Mouse (Mus musculus) testis, adult 2 months (tissue): ENCODE measurements around the gene Kcnq1. TPM values are rescaled to one million over a fixed set of nuclear protein-coding genes. Genes with fewer than 3 reads are reported as not detected.

Experiments
- H3K27ac ChIP-seq: fragments of 200-500 bp; 2 replicates; pipeline ENCODE4 v1.5.1; 2012; ENCODE audit warnings: low read depth, low read length; ENCODE audit not compliant: control insufficient read depth, insufficient read depth
- H3K27me3 ChIP-seq: fragments of 200-500 bp; 2 replicates; pipeline ENCODE4 v1.6.1; 2012; ENCODE audit warnings: mild to moderate bottlenecking, low read length, moderate library complexity; ENCODE audit not compliant: control insufficient read depth, insufficient read depth
- H3K36me3 ChIP-seq: fragments of 200-500 bp; 2 replicates; pipeline ENCODE4 v1.6.1; 2012; ENCODE audit warnings: mild to moderate bottlenecking, low read length; ENCODE audit not compliant: control insufficient read depth, insufficient read depth
- H3K4me1 ChIP-seq: fragments of 200-500 bp; 2 replicates; pipeline ENCODE4 v1.6.1; 2012; ENCODE audit warnings: low read length; ENCODE audit not compliant: control insufficient read depth, insufficient read depth
- H3K4me3 ChIP-seq: fragments of 200-500 bp; 2 replicates; pipeline ENCODE4 v1.5.1; 2012; ENCODE audit warnings: low read depth, mild to moderate bottlenecking, low read length, moderate library complexity, mixed read lengths; ENCODE audit not compliant: control insufficient read depth
- CTCF ChIP-seq: fragments of 200-500 bp; IDR thresholded peaks from 2 replicates; pipeline ENCODE4 v1.5.1; 2012; ENCODE audit warnings: low read depth, mild to moderate bottlenecking, inconsistent platforms, low read length, moderate library complexity; ENCODE audit not compliant: control insufficient read depth, insufficient read depth, insufficient replicate concordance
- POLR2A ChIP-seq: fragments of 200-500 bp; IDR thresholded peaks from 2 replicates; pipeline ENCODE4 v1.6.1; 2012; ENCODE audit warnings: low read depth, mild to moderate bottlenecking, inconsistent platforms, low read length, moderate library complexity; ENCODE audit not compliant: control insufficient read depth
- polyA plus RNA-seq: library from polyadenylated mRNA; depleted of rRNA; stranded (reverse); fragments of >200 nt; gene quantifications from 2 replicates; pipeline ENCODE4 v1.2.3, GENCODE M21; 2012

The Kcnq1 gene
- polyA plus RNA-seq, 1 experiment = 1.6 TPM

GRCm38 (mm10) chr7:143108996-143109660 is 3.0 kb downstream of the Kcnq1 start:
- no peak overlapping the region for H3K4me3 ChIP-seq
- TF ChIP-seq POLR2A (no peak), CTCF (no peak)
- H3K36me3 ChIP-seq = no peaks in the 10 kb centered on the region
- H3K4me1 ChIP-seq = peaks cover 10% of the 10 kb centered on the region
- H3K27me3 ChIP-seq = no peaks in the 10 kb centered on the region
- no peak overlapping the region for H3K27ac ChIP-seq

- Histone ChIP-seq H3K4me3 (no peak overlapping the region), H3K36me3 (no peaks in the 10 kb centered on the region), H3K27me3 (no peaks in the 10 kb centered on the region), H3K4me1 (peaks cover 10% of the 10 kb centered on the region), H3K27ac (no peak overlapping the region)
- TF ChIP-seq CTCF (no peak), POLR2A (no peak)
Observed at GRCm38 (mm10) chr7:143109696-143110095, 3.5 kb downstream of the Kcnq1 start.

- no peaks in the 10 kb centered on the region for H3K36me3 ChIP-seq
- no peaks in the 10 kb centered on the region for H3K27me3 ChIP-seq
- no peak overlapping the region for H3K4me3 ChIP-seq
- H3K4me1 ChIP-seq = peaks cover 10% of the 10 kb centered on the region
- H3K27ac ChIP-seq = no peak overlapping the region
- TF ChIP-seq CTCF (no peak), POLR2A (no peak)
Observed at GRCm38 (mm10) chr7:143110803-143111202, 4.6 kb downstream of the Kcnq1 start.

GRCm38 (mm10) chr7:143111719-143112118 is 5.6 kb downstream of the Kcnq1 start:
- Histone ChIP-seq H3K4me3 (no peak overlapping the region), H3K27me3 (no peaks in the 10 kb centered on the region), H3K4me1 (peaks cover 8% of the 10 kb centered on the region; the same call in 1 of the 2 replicates), H3K36me3 (no peaks in the 10 kb centered on the region), H3K27ac (no peak overlapping the region)
- TF ChIP-seq POLR2A (no peak), CTCF (no peak)

GRCm38 (mm10) chr7:143112395-143112794 is 6.2 kb downstream of the Kcnq1 start:
- TF ChIP-seq CTCF (no peak), POLR2A (no peak)
- Histone ChIP-seq H3K27me3 (no peaks in the 10 kb centered on the region), H3K4me1 (peaks cover 4% of the 10 kb centered on the region; the same call in 1 of the 2 replicates), H3K27ac (no peak overlapping the region), H3K36me3 (no peaks in the 10 kb centered on the region), H3K4me3 (no peak overlapping the region)

GRCm38 (mm10) chr7:143114773-143115172 is 8.6 kb downstream of the Kcnq1 start:
- Histone ChIP-seq H3K4me3 (no peak overlapping the region), H3K36me3 (no peaks in the 10 kb centered on the region), H3K4me1 (no peaks in the 10 kb centered on the region), H3K27me3 (no peaks in the 10 kb centered on the region), H3K27ac (no peak overlapping the region)
- TF ChIP-seq POLR2A (no peak), CTCF (no peak)

- H3K36me3 ChIP-seq = no peaks in the 10 kb centered on the region
- H3K27me3 ChIP-seq = no peaks in the 10 kb centered on the region
- H3K4me1 ChIP-seq = no peaks in the 10 kb centered on the region
- no peak overlapping the region for H3K4me3 ChIP-seq
- H3K27ac ChIP-seq = no peak overlapping the region
- TF ChIP-seq CTCF = no peak
- no peak for TF ChIP-seq POLR2A
Observed at GRCm38 (mm10) chr7:143116521-143116920, 10.4 kb downstream of the Kcnq1 start.
